Mouse (Mus musculus): ENCODE measurements around the gene Glcci1. TPM values are rescaled to one million over a fixed set of nuclear protein-coding genes. Genes with fewer than 3 reads are reported as not detected.

The Glcci1 gene
- polyA plus RNA-seq, 1 experiment from 2014 or later = 16.6 TPM

- 0 out of 2 replicates have a peak, but pooled peaks have one; percentile 34 for ATAC-seq (ENCODE audit: low FRiP score, low read depth)
- Histone ChIP-seq H3K36me3 (no peaks in the 10 kb centered on the region), H3K4me2 (replicated peaks) (no peak overlapping the region), H3K4me1 (peaks cover 19% of the 10 kb centered on the region), H3K9ac (no peak overlapping the region), H3K27ac (no peak overlapping the region), H3K4me3 (no peak overlapping the region), H3K9me3 (peaks cover 6% of the 10 kb centered on the region; the same call in 1 of the 2 replicates), H3K27me3 (no peaks in the 10 kb centered on the region)
- WGBS = 45% methylated on average over 6 of the region's 6 CpGs
These were observed 12.0 kb upstream of the Glcci1 start for GRCm38 (mm10) chr6:8497234-8497867.

GRCm38 (mm10) chr6:8497868-8498257, 11.5 kb upstream of the Glcci1 start:
- peaks cover 6% of the 10 kb centered on the region; the same call in 1 of the 2 replicates for H3K9me3 ChIP-seq
- no peaks in the 10 kb centered on the region for H3K36me3 ChIP-seq
- peak; percentile 55; the same call in 1 of the 2 replicates for ATAC-seq (ENCODE audit: low FRiP score, low read depth)
- 41% methylated on average over 6 of the region's 6 CpGs for WGBS
- peaks cover 19% of the 10 kb centered on the region for H3K4me1 ChIP-seq
- no peak overlapping the region for H3K4me2 ChIP-seq (replicated peaks)
- no peaks in the 10 kb centered on the region for H3K27me3 ChIP-seq
- H3K27ac ChIP-seq = no peak overlapping the region
- no peak overlapping the region for H3K9ac ChIP-seq
- H3K4me3 ChIP-seq = no peak overlapping the region

- H3K9ac ChIP-seq = no peak overlapping the region
- no peaks in the 10 kb centered on the region for H3K27me3 ChIP-seq
- 87% methylated on average over 3 of the region's 3 CpGs for WGBS
- peaks cover 19% of the 10 kb centered on the region for H3K4me1 ChIP-seq
- no peak for ATAC-seq (ENCODE audit: low FRiP score, low read depth)
- no peak overlapping the region for H3K4me2 ChIP-seq (replicated peaks)
- peaks cover 6% of the 10 kb centered on the region; the same call in 1 of the 2 replicates for H3K9me3 ChIP-seq
- H3K27ac ChIP-seq = no peak overlapping the region
- no peaks in the 10 kb centered on the region for H3K36me3 ChIP-seq
- no peak overlapping the region for H3K4me3 ChIP-seq
These were observed 10.4 kb upstream of the Glcci1 start for GRCm38 (mm10) chr6:8498961-8499360.

DNA sequence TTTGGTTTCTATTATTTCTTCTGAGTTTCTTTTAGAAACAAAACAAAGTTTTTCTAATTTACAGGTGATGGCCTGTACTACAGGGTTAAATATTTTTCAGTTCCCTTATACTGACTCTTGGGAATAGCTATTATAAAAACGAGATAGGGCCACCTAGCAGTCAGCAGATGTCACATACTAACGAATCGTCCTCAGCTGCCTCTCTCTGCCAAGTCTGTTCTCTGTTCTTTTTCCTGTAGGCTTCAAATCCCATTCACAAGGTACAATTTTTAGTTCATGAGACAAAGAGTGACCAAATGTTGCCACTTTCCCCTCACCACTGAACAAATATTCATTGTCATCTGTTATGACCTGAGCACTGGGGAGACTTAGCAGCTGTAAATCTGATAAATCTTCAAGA, 5.4 kb upstream of the Glcci1 start:
- no peak for ATAC-seq (ENCODE audit: low FRiP score, low read depth)
- 46% methylated on average over 3 of the region's 3 CpGs for WGBS

GRCm38 (mm10) chr6:8504521-8505228, 4.7 kb upstream of the Glcci1 start:
- no peak for ATAC-seq (ENCODE audit: low FRiP score, low read depth)
- 86% methylated on average over 6 of the region's 6 CpGs for WGBS
- no peak overlapping the region for H3K27ac ChIP-seq
- H3K9ac ChIP-seq = no peak overlapping the region
- H3K36me3 ChIP-seq = no peaks in the 10 kb centered on the region
- no peaks in the 10 kb centered on the region for H3K4me1 ChIP-seq
- H3K27me3 ChIP-seq = no peaks in the 10 kb centered on the region
- H3K4me3 ChIP-seq = no peak overlapping the region
- no peaks in the 10 kb centered on the region for H3K9me3 ChIP-seq
- no peak overlapping the region for H3K4me2 ChIP-seq (replicated peaks)

More for the DNA sequence above, 5.4 kb upstream of the Glcci1 start:
- H3K4me1 ChIP-seq = no peaks in the 10 kb centered on the region
- H3K36me3 ChIP-seq = no peaks in the 10 kb centered on the region
- no peak overlapping the region for H3K9ac ChIP-seq
- no peak overlapping the region for H3K27ac ChIP-seq
- no peaks in the 10 kb centered on the region for H3K27me3 ChIP-seq
- H3K4me2 ChIP-seq (replicated peaks) = no peak overlapping the region
- no peak overlapping the region for H3K4me3 ChIP-seq
- no peaks in the 10 kb centered on the region for H3K9me3 ChIP-seq

GRCm38 (mm10) chr6:8506631-8507030, 2.8 kb upstream of the Glcci1 start:
- H3K27ac ChIP-seq = no peak overlapping the region
- no peak overlapping the region for H3K4me2 ChIP-seq (replicated peaks)
- H3K4me3 ChIP-seq = no peak overlapping the region
- H3K9me3 ChIP-seq = no peaks in the 10 kb centered on the region
- H3K36me3 ChIP-seq = no peaks in the 10 kb centered on the region
- peaks cover 7% of the 10 kb centered on the region; the same call in 1 of the 2 replicates for H3K4me1 ChIP-seq
- H3K27me3 ChIP-seq = no peaks in the 10 kb centered on the region
- H3K9ac ChIP-seq = no peak overlapping the region
- ATAC-seq (ENCODE audit: low FRiP score, low read depth) = no peak

- Histone ChIP-seq H3K9ac (peak overlapping the region; percentile 99), H3K4me1 (peaks cover 22% of the 10 kb centered on the region), H3K4me3 (peak overlapping the region; percentile 97), H3K27me3 (no peaks in the 10 kb centered on the region), H3K4me2 (replicated peaks) (peak overlapping the region; percentile 75), H3K9me3 (no peaks in the 10 kb centered on the region), H3K36me3 (no peaks in the 10 kb centered on the region), H3K27ac (peak overlapping the region; percentile 99)
- WGBS = under 1% methylated on average over 45 of the region's 56 CpGs
- peak; percentile 98 for ATAC-seq (ENCODE audit: low FRiP score, low read depth)
These were observed 390 bp upstream of the Glcci1 start for GRCm38 (mm10) chr6:8508883-8509536.

DNA sequence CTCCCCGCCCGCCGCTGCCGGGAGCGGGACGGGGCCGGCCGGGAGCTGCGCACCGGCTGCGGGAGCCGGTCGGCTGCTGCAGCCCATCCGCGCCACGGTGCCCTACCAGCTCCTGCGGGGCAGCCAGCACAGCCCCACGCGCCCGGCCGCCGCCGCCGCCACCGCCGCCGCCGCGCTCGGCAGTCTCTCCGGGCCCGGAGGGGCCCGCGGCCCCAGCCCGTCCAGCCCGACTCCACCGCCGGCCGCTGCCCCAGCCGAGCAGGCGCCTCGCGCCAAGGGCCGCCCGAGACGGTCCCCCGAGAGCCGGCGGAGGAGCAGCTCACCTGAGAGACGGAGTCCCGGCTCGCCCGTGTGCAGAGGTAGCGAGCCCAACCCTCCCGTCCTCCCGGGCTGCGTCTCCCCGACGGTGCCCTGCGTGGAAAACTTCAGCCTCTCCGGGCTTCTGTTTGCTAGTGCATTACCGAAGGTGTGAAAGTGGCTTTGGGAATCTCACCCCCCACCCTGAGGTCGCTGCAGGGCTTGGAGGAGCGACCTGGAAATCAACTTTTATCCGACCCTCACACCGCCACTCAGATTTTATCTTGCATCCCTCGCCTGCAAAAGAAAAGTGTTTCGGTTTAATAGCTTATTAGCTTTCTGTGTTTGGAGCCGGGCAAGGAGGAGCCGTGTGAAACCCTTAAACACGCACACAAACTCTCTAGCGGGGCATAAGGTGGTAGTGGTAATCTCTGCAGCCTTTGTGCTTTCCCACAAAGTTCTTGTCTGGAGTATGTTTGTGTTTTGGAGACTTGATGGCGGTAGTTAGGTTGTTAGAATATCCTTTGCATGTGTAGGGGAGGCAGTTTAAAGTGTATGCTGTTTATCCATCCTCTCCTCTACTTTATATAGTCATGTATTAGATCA, 812 bp downstream of the Glcci1 start:
- H3K27me3 ChIP-seq = no peaks in the 10 kb centered on the region
- no peaks in the 10 kb centered on the region for H3K36me3 ChIP-seq
- H3K4me3 ChIP-seq = peak overlapping the region; percentile 97
- H3K4me2 ChIP-seq (replicated peaks) = peak overlapping the region; percentile 75
- peak overlapping the region; percentile 99 for H3K27ac ChIP-seq
- peak overlapping the region; percentile 99 for H3K9ac ChIP-seq
- peaks cover 22% of the 10 kb centered on the region for H3K4me1 ChIP-seq
- WGBS = under 1% methylated on average over 38 of the region's 73 CpGs
- no peaks in the 10 kb centered on the region for H3K9me3 ChIP-seq
- ATAC-seq (ENCODE audit: low FRiP score, low read depth) = peak; percentile 15

- peak overlapping the region; percentile 75 for H3K4me2 ChIP-seq (replicated peaks)
- H3K27me3 ChIP-seq = no peaks in the 10 kb centered on the region
- H3K4me3 ChIP-seq = peak overlapping the region; percentile 97
- no peaks in the 10 kb centered on the region for H3K9me3 ChIP-seq
- H3K27ac ChIP-seq = peak overlapping the region; percentile 99; the same call in 1 of the 2 replicates
- H3K36me3 ChIP-seq = no peaks in the 10 kb centered on the region
- H3K4me1 ChIP-seq = peaks cover 22% of the 10 kb centered on the region
- no peak for ATAC-seq (ENCODE audit: low FRiP score, low read depth)
- peak overlapping the region; percentile 99 for H3K9ac ChIP-seq
- 2% methylated on average over 7 of the region's 7 CpGs for WGBS
These were observed 1.5 kb downstream of the Glcci1 start for GRCm38 (mm10) chr6:8510864-8511428.

DNA sequence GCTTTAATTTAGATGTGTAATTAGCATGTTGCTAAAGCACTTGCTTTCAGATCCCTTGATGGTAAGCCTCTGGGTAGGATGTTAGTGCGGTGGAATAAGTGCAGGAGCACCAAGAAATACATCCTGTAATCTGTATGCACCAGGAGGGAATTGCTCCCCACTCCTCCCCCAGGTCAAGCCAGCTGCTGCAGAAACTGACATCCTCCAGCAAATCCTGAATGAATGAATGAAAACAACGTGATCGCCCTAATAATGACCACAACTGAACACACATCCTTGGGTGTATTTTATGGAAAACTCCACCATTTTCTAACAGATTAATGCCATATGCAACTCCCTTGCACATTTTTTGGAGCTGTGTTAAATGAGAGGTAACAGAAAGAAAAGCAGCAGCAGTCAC, 2.0 kb downstream of the Glcci1 start:
- peak overlapping the region; percentile 99 for H3K9ac ChIP-seq
- ATAC-seq (ENCODE audit: low FRiP score, low read depth) = no peak

GRCm38 (mm10) chr6:8512416-8512815, 3.0 kb downstream of the Glcci1 start:
- H3K9ac ChIP-seq = peak overlapping the region; percentile 99; the same call in 1 of the 2 replicates
- H3K27ac ChIP-seq = no peak overlapping the region
- no peaks in the 10 kb centered on the region for H3K9me3 ChIP-seq
- no peaks in the 10 kb centered on the region for H3K27me3 ChIP-seq
- no peak for ATAC-seq (ENCODE audit: low FRiP score, low read depth)
- H3K4me1 ChIP-seq = peaks cover 22% of the 10 kb centered on the region
- H3K4me3 ChIP-seq = peak overlapping the region; percentile 97
- no peaks in the 10 kb centered on the region for H3K36me3 ChIP-seq
- peak overlapping the region; percentile 75 for H3K4me2 ChIP-seq (replicated peaks)
- WGBS = 33% methylated on average over 8 of the region's 8 CpGs

More for the DNA sequence above, 2.0 kb downstream of the Glcci1 start:
- H3K36me3 ChIP-seq = no peaks in the 10 kb centered on the region
- H3K4me2 ChIP-seq (replicated peaks) = peak overlapping the region; percentile 75
- H3K9me3 ChIP-seq = no peaks in the 10 kb centered on the region
- peak overlapping the region; percentile 99; the same call in 1 of the 2 replicates for H3K27ac ChIP-seq
- 6% methylated on average over 3 of the region's 3 CpGs for WGBS
- peaks cover 22% of the 10 kb centered on the region for H3K4me1 ChIP-seq
- H3K4me3 ChIP-seq = peak overlapping the region; percentile 97
- no peaks in the 10 kb centered on the region for H3K27me3 ChIP-seq
